Mouse (Mus musculus): ENCODE data around the gene Ugt1a6a. TPM values are rescaled to one million over a fixed set of nuclear protein-coding genes. Genes with fewer than 3 reads are reported as not detected.

The Ugt1a6a gene
- total RNA-seq, 1 experiment from 2014 or later = 14.7 TPM

DNA sequence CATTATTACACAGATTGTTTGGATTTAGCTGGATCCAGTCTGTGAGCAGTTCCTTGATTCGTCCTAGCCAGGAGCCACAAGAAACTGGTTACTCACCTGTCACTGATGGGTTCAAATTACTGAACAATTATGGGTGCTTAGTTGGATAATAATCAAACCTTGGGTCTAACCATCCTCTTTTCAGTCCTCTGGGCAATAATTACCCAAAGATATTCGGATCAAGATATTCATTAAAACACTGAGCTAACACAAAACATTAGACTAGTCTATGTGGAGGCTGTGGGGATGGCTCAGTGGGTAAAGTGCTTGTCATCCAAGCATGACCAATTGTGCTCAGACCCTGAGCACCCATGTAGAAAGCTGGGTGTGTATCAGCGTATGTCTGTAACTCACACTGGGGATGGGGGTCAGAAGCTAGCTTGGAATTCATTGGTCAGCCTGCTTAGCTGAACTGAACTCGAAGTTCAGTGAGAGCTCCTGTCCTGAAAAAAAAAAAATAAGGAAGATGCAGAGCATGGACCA, 101.3 kb downstream of the Ugt1a6a start:
- ATAC-seq (ENCODE audit: extremely low read depth, insufficient number of reproducible peaks, low FRiP score, poor library complexity, severe bottlenecking) = no peak

- no peak for ATAC-seq (ENCODE audit: extremely low read depth, insufficient number of reproducible peaks, low FRiP score, poor library complexity, severe bottlenecking)
Observed at GRCm38 (mm10) chr1:88237311-88237710, 102.7 kb downstream of the Ugt1a6a start.

- ATAC-seq (ENCODE audit: extremely low read depth, insufficient number of reproducible peaks, low FRiP score, poor library complexity, severe bottlenecking) = no peak
Observed at GRCm38 (mm10) chr1:88238771-88239170, 104.2 kb downstream of the Ugt1a6a start.

- ATAC-seq (ENCODE audit: extremely low read depth, insufficient number of reproducible peaks, low FRiP score, poor library complexity, severe bottlenecking) = no peak
Observed at GRCm38 (mm10) chr1:88240072-88240471, 105.5 kb downstream of the Ugt1a6a start.

GRCm38 (mm10) chr1:88240579-88240978, 106.0 kb downstream of the Ugt1a6a start:
- no peak for ATAC-seq (ENCODE audit: extremely low read depth, insufficient number of reproducible peaks, low FRiP score, poor library complexity, severe bottlenecking)

DNA sequence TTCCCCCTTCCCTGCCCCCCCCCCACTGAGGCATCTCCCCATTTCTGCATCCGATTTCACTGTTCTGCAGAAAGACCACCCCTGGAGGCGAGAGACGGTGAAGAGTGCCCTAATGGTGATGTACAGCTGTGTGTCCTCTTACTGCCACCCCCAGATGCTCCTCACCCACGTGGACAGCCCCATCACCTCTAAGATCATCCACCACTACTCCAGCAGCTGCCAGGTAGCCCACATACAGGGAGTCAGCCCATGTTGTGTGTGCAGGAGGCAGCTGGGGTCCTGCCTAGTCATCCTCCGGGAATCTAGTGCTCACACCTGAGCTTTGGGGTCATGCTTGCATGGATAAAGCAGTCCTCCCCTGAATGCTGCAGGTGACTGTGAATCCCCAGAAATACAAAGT, 109.3 kb downstream of the Ugt1a6a start:
- ATAC-seq (ENCODE audit: extremely low read depth, insufficient number of reproducible peaks, low FRiP score, poor library complexity, severe bottlenecking) = no peak

GRCm38 (mm10) chr1:88245881-88246280, 111.3 kb downstream of the Ugt1a6a start:
- no peak for ATAC-seq (ENCODE audit: extremely low read depth, insufficient number of reproducible peaks, low FRiP score, poor library complexity, severe bottlenecking)

- no peak for ATAC-seq (ENCODE audit: extremely low read depth, insufficient number of reproducible peaks, low FRiP score, poor library complexity, severe bottlenecking)
Observed at GRCm38 (mm10) chr1:88246386-88246785, 111.8 kb downstream of the Ugt1a6a start.

DNA sequence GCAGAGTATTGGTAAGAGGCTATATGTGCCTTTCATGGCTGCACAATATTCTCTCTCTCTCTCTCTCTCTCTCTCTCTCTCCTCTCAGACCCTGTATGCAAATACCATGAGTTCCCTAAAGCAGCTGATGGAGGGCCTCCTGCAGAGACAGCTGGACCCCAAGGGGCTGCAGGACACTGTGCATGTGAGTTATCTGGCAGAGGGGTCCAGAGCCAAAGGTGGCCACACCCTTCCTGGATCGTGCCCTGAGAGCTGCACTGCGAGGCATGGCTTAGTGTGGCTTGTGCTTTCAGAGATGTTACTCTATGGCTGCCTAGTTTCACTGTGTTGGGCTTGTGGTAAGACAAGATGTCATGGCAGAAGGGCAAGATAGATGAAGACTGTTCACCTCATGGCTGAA, 113.1 kb downstream of the Ugt1a6a start:
- ATAC-seq (ENCODE audit: extremely low read depth, insufficient number of reproducible peaks, low FRiP score, poor library complexity, severe bottlenecking) = no peak

DNA sequence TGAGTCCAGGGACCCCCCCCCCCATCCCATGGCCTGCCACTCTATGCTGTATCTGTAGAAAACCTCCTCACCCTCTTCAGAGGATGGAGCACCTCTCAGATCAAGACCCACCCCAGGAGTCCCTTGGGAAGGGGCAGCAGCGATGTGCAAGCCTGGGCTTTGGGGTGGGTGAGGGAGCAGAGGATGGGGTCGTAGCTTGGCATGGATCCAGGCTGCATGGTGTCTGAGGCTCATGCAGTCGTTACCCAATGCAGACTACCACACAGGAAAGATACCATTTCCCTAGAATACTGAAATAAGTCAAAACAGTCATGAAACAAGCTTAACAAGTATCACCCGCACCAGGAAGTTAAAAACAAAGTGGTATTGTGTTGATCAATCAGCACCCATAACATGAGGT, 114.0 kb downstream of the Ugt1a6a start:
- no peak for ATAC-seq (ENCODE audit: extremely low read depth, insufficient number of reproducible peaks, low FRiP score, poor library complexity, severe bottlenecking)

GRCm38 (mm10) chr1:88249596-88249995, 115.0 kb downstream of the Ugt1a6a start:
- ATAC-seq (ENCODE audit: extremely low read depth, insufficient number of reproducible peaks, low FRiP score, poor library complexity, severe bottlenecking) = no peak

DNA sequence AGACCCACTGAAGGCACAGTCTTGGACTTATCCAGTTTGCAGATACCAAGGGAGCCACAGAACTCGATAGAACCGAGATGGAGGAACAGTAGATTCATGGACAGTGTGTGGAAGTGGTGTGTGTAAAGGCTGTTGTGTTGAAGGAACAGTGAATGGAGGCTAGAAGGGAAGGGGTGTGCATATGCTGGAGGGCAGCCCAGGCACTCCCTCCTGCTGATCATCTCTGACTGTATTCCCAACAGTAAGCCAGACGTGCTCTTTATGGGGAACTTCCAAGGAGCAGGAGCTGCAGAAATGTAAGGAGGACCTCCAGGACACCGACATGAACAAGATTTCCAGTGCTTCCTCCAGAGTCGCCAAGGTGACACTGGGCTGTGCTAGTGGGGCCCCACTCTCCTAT, 115.4 kb downstream of the Ugt1a6a start:
- no peak for ATAC-seq (ENCODE audit: extremely low read depth, insufficient number of reproducible peaks, low FRiP score, poor library complexity, severe bottlenecking)

- ATAC-seq (ENCODE audit: extremely low read depth, insufficient number of reproducible peaks, low FRiP score, poor library complexity, severe bottlenecking) = peak; percentile 4
Observed at GRCm38 (mm10) chr1:88253106-88253505, 118.5 kb downstream of the Ugt1a6a start.

- ATAC-seq (ENCODE audit: extremely low read depth, insufficient number of reproducible peaks, low FRiP score, poor library complexity, severe bottlenecking) = peak; percentile 3; the same call in 1 of the 2 replicates
Observed at GRCm38 (mm10) chr1:88253540-88253939, 118.9 kb downstream of the Ugt1a6a start.

- no peak for ATAC-seq (ENCODE audit: extremely low read depth, insufficient number of reproducible peaks, low FRiP score, poor library complexity, severe bottlenecking)
Observed at GRCm38 (mm10) chr1:88254793-88255465, 120.3 kb downstream of the Ugt1a6a start.

DNA sequence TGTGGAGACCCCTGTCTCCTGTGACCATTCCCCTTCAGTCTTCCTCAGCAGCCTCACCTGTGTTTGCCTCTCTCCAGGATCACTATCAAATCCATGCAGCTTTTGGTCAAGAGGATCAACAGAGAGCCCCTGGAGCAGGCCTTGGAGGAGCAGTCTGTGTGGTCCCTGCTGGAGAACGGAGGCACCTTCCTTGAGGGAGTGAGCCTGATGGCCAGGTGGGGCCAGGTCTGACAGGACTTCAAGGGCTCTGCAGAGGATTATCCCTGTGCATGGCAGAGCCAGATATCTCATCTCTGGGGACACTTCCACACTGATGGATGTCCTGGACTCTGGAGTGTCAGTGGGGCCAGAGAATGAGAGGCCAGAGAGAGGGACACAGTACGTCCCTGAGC, 120.9 kb downstream of the Ugt1a6a start:
- no peak for ATAC-seq (ENCODE audit: extremely low read depth, insufficient number of reproducible peaks, low FRiP score, poor library complexity, severe bottlenecking)

DNA sequence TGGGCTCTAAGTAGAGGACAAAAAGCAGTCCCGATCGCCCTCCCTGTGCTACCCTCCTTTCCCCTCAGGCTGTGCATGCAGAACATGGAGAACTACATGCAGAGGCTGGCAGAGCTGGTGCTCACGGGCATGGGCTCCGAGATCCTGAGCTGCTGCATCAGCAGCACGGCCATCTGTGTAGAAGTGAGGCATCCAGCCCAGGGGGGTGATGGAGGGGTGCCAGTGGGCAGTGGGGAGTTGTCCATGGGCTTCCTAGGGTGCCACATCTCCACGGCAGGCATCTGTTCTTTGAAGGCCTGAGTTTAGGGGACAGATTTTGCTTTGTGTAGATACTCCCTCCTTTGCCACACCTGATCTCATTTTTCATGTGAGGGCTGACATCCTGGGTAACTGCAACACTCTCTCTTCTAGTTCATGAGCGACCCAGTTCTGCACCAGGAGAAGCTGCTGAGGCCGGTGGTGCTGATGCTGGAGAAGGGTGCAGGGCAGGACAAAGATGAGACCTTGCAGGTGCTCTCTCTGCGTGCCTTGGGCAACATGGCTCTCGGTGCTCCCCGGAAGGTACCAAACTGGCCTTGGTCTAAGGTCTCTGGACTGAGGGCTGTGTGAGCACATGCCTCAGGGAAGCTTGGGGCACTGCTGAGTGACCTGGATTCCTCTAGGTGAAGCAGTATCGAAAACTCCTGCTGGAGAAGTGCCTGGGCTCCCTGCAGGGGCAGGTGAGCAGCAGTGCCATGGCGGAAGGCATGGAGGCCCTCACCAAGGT, 121.6 kb downstream of the Ugt1a6a start:
- no peak for ATAC-seq (ENCODE audit: extremely low read depth, insufficient number of reproducible peaks, low FRiP score, poor library complexity, severe bottlenecking)

GRCm38 (mm10) chr1:88256886-88257663, 122.5 kb downstream of the Ugt1a6a start:
- no peak for ATAC-seq (ENCODE audit: extremely low read depth, insufficient number of reproducible peaks, low FRiP score, poor library complexity, severe bottlenecking)

- ATAC-seq (ENCODE audit: extremely low read depth, insufficient number of reproducible peaks, low FRiP score, poor library complexity, severe bottlenecking) = no peak
Observed at GRCm38 (mm10) chr1:88257681-88258080, 123.1 kb downstream of the Ugt1a6a start.

DNA sequence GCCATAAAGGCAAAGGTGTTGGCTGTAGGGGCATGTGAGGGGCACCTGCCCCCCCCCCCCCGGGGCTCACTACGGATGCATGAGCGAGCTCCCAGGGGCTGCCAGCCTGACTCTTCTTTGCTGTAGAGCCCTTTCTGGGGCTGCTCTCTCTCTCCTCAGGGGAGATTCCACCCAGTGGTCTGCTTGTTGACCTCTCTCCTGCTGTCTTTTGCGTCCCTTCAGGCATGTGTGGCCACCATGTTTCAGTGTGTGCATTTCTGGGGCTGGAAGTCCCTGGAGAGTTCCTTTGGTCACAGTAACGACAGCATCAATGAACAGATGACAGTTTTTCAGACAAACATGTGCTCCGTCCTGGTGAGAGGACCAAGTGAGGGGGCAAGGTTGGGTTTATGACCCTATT, 123.8 kb downstream of the Ugt1a6a start:
- ATAC-seq (ENCODE audit: extremely low read depth, insufficient number of reproducible peaks, low FRiP score, poor library complexity, severe bottlenecking) = no peak
